Mouse (Mus musculus) lung, postnatal 0 days (tissue): ENCODE data around the gene Supt16.

Experiments used
- CTCF ChIP-seq: IDR thresholded peaks from 2 replicates; pipeline ENCODE4 v1.5.1; 2016; ENCODE audit warnings: antibody characterized with exemption, mild to moderate bottlenecking
- EP300 ChIP-seq: IDR thresholded peaks from 2 replicates; pipeline ENCODE4 v1.6.1; 2016; ENCODE audit warnings: antibody characterized with exemption, mild to moderate bottlenecking, control low read depth

DNA sequence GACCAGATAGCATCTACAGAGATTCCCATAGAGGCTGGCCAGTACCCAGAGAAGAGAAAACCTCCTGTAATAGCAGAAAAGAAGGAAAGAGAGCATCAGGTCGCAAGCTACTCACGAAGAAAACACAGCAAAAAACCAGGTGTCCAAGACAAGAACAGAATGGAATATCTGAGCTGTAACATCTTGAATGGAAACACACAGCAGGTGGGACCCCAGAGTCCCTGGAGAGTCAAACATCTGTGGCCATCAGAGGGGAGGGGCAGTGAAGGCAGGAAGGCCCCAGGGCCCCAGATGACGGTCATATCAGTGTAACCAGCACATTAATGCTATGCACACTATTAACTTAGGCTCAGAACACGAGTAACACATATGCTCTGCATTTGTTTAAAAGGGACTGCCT, 47.3 kb downstream of the Supt16 start:
- TF ChIP-seq EP300 (no peak), CTCF (no peak)
